Mouse (Mus musculus): ENCODE data around the gene Pla2g5. TPM values are rescaled to one million over a fixed set of nuclear protein-coding genes. Genes with fewer than 3 reads are reported as not detected.

Gene Pla2g5
- polyA plus RNA-seq, 1 experiment from 2014 or later = 0.42 TPM

DNA sequence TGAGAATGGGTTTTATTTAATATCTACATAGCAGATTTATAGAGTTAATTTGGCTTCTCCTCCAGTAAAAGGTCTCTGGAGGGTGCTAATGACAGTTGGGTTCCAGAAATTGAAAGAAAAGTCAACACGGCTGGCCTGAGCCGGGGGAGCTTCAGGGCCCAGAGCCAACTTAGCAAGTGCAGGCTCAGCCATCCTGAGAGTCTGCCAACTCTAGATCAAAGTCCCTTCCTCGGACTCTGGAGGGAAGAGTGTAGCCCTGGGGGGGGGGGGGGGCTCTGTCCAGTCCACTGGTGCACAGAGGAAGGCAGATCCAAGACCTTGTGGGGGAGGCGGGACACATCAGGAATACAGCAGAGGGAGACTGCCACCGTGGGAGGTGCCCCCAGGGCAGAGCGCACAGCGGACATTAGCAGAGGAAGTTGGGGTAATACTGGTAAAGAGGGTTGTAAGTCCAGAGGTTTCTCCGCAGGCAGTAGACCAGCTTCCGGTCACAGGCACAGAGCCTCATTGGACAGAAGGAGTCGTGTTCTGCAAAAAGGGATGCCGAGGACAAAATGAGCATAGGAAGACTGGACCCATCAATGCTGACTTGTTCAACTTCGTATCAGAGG is 63.0 kb downstream of the Pla2g5 start:
- H3K36me3 ChIP-seq (ENCODE audit: control insufficient read depth, insufficient read depth, low read length) = no peaks in the 10 kb centered on the region
- H3K4me1 ChIP-seq (replicated peaks; ENCODE audit: control insufficient read depth, insufficient read depth, low read length) = peaks cover 4% of the 10 kb centered on the region; the same call in 1 of the 2 replicates
- H3K4me3 ChIP-seq (ENCODE audit: low read depth, low read length) = no peak overlapping the region
- ATAC-seq (replicated peaks; ENCODE audit: low FRiP score, low TSS enrichment, low read depth) = no peak
- H3K27me3 ChIP-seq (replicated peaks; ENCODE audit: control insufficient read depth, insufficient read depth, low read length) = no peaks in the 10 kb centered on the region
- WGBS = 70% methylated on average over 12 of the region's 12 CpGs
- no peak overlapping the region for H3K27ac ChIP-seq (ENCODE audit: low read depth)
- H3K9ac ChIP-seq (ENCODE audit: low read length) = no peak overlapping the region
- H3K4me2 ChIP-seq (ENCODE audit: low read length) = no peak overlapping the region
- no peak for DNase-seq (ENCODE audit: low spot score)
- H3K9me3 ChIP-seq (ENCODE audit: control insufficient read depth, low read length) = peaks cover 2% of the 10 kb centered on the region; the same call in 1 of the 2 replicates

DNA sequence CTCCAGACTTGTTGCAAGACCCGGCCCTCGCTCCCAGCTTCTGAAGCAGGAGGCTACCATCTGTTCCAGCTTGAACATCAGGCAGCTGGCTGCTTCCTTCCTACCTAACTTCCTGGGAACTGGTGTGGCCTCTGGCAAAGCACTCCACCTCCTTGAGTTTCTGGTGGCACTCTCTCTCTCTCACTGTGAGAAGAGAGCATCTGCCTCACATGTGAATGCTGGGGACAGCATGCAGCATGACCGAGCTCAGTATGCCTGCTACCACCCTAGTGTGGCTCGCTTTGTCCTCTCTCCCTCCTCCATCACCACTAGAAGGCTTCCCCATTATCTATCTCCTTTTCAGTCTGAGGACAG is 66.1 kb downstream of the Pla2g5 start:
- Histone ChIP-seq H3K27ac (ENCODE audit: low read depth) (no peak overlapping the region), H3K4me2 (ENCODE audit: low read length) (no peak overlapping the region), H3K9ac (ENCODE audit: low read length) (no peak overlapping the region), H3K27me3 (replicated peaks; ENCODE audit: control insufficient read depth, insufficient read depth, low read length) (no peaks in the 10 kb centered on the region), H3K4me1 (replicated peaks; ENCODE audit: control insufficient read depth, insufficient read depth, low read length) (peaks cover 4% of the 10 kb centered on the region; the same call in 1 of the 2 replicates), H3K36me3 (ENCODE audit: control insufficient read depth, insufficient read depth, low read length) (no peaks in the 10 kb centered on the region), H3K4me3 (ENCODE audit: low read depth, low read length) (no peak overlapping the region), H3K9me3 (ENCODE audit: control insufficient read depth, low read length) (peaks cover 4% of the 10 kb centered on the region; the same call in 1 of the 2 replicates)
- WGBS = 57% methylated on average over 4 of the region's 4 CpGs
- DNase-seq (ENCODE audit: low spot score) = no peak
- ATAC-seq (replicated peaks; ENCODE audit: low FRiP score, low TSS enrichment, low read depth) = no peak

GRCm38 (mm10) chr4:138796513-138797216 is 66.6 kb downstream of the Pla2g5 start:
- H3K9me3 ChIP-seq (ENCODE audit: control insufficient read depth, low read length) = peaks cover 4% of the 10 kb centered on the region; the same call in 1 of the 2 replicates
- no peak overlapping the region for H3K4me3 ChIP-seq (ENCODE audit: low read depth, low read length)
- no peaks in the 10 kb centered on the region for H3K27me3 ChIP-seq (replicated peaks; ENCODE audit: control insufficient read depth, insufficient read depth, low read length)
- peaks cover 4% of the 10 kb centered on the region; the same call in 1 of the 2 replicates for H3K4me1 ChIP-seq (replicated peaks; ENCODE audit: control insufficient read depth, insufficient read depth, low read length)
- DNase-seq (ENCODE audit: low spot score) (no peak), ATAC-seq (replicated peaks; ENCODE audit: low FRiP score, low TSS enrichment, low read depth) (no peak)
- H3K4me2 ChIP-seq (ENCODE audit: low read length) = no peak overlapping the region
- H3K27ac ChIP-seq (ENCODE audit: low read depth) = no peak overlapping the region
- no peak overlapping the region for H3K9ac ChIP-seq (ENCODE audit: low read length)
- 31% methylated on average over 6 of the region's 6 CpGs for WGBS
- no peaks in the 10 kb centered on the region for H3K36me3 ChIP-seq (ENCODE audit: control insufficient read depth, insufficient read depth, low read length)

GRCm38 (mm10) chr4:138794344-138794743 is 68.9 kb downstream of the Pla2g5 start:
- Histone ChIP-seq H3K9ac (ENCODE audit: low read length) (no peak overlapping the region), H3K27me3 (replicated peaks; ENCODE audit: control insufficient read depth, insufficient read depth, low read length) (no peaks in the 10 kb centered on the region), H3K9me3 (ENCODE audit: control insufficient read depth, low read length) (peaks cover 4% of the 10 kb centered on the region; the same call in 1 of the 2 replicates), H3K27ac (ENCODE audit: low read depth) (no peak overlapping the region), H3K4me1 (replicated peaks; ENCODE audit: control insufficient read depth, insufficient read depth, low read length) (peaks cover 4% of the 10 kb centered on the region; the same call in 1 of the 2 replicates), H3K36me3 (ENCODE audit: control insufficient read depth, insufficient read depth, low read length) (no peaks in the 10 kb centered on the region), H3K4me2 (ENCODE audit: low read length) (no peak overlapping the region), H3K4me3 (ENCODE audit: low read depth, low read length) (no peak overlapping the region)
- no peak for DNase-seq (ENCODE audit: low spot score)
- no peak for ATAC-seq (replicated peaks; ENCODE audit: low FRiP score, low TSS enrichment, low read depth)
- WGBS = 86% methylated on average over 6 of the region's 6 CpGs

- peak; percentile 67 for DNase-seq (ENCODE audit: low spot score)
- Histone ChIP-seq H3K9ac (ENCODE audit: low read length) (no peak overlapping the region), H3K4me3 (ENCODE audit: low read depth, low read length) (no peak overlapping the region), H3K36me3 (ENCODE audit: control insufficient read depth, insufficient read depth, low read length) (no peaks in the 10 kb centered on the region), H3K27me3 (replicated peaks; ENCODE audit: control insufficient read depth, insufficient read depth, low read length) (no peaks in the 10 kb centered on the region), H3K4me2 (ENCODE audit: low read length) (no peak overlapping the region), H3K9me3 (ENCODE audit: control insufficient read depth, low read length) (peaks cover 4% of the 10 kb centered on the region; the same call in 1 of the 2 replicates), H3K27ac (ENCODE audit: low read depth) (no peak overlapping the region), H3K4me1 (replicated peaks; ENCODE audit: control insufficient read depth, insufficient read depth, low read length) (peaks cover 4% of the 10 kb centered on the region; the same call in 1 of the 2 replicates)
- 54% methylated on average over 2 of the region's 2 CpGs for WGBS
- no peak for ATAC-seq (replicated peaks; ENCODE audit: low FRiP score, low TSS enrichment, low read depth)
These were observed 70.0 kb downstream of the Pla2g5 start for GRCm38 (mm10) chr4:138793276-138793675.

- WGBS = 24% methylated on average over 9 of the region's 9 CpGs
- no peak overlapping the region for H3K4me3 ChIP-seq (ENCODE audit: low read depth, low read length)
- H3K36me3 ChIP-seq (ENCODE audit: control insufficient read depth, insufficient read depth, low read length) = no peaks in the 10 kb centered on the region
- no peaks in the 10 kb centered on the region for H3K27me3 ChIP-seq (replicated peaks; ENCODE audit: control insufficient read depth, insufficient read depth, low read length)
- H3K9ac ChIP-seq (ENCODE audit: low read length) = no peak overlapping the region
- no peak overlapping the region for H3K27ac ChIP-seq (ENCODE audit: low read depth)
- no peak overlapping the region for H3K4me2 ChIP-seq (ENCODE audit: low read length)
- no peak for DNase-seq (ENCODE audit: low spot score)
- no peak for ATAC-seq (replicated peaks; ENCODE audit: low FRiP score, low TSS enrichment, low read depth)
- peaks cover 4% of the 10 kb centered on the region; the same call in 1 of the 2 replicates for H3K9me3 ChIP-seq (ENCODE audit: control insufficient read depth, low read length)
- peaks cover 4% of the 10 kb centered on the region; the same call in 1 of the 2 replicates for H3K4me1 ChIP-seq (replicated peaks; ENCODE audit: control insufficient read depth, insufficient read depth, low read length)
These were observed 70.7 kb downstream of the Pla2g5 start for GRCm38 (mm10) chr4:138792599-138792998.

- Histone ChIP-seq H3K4me1 (replicated peaks; ENCODE audit: control insufficient read depth, insufficient read depth, low read length) (no peaks in the 10 kb centered on the region), H3K4me3 (ENCODE audit: low read depth, low read length) (no peak overlapping the region), H3K27me3 (replicated peaks; ENCODE audit: control insufficient read depth, insufficient read depth, low read length) (no peaks in the 10 kb centered on the region), H3K9ac (ENCODE audit: low read length) (no peak overlapping the region), H3K4me2 (ENCODE audit: low read length) (no peak overlapping the region), H3K9me3 (ENCODE audit: control insufficient read depth, low read length) (peaks cover 4% of the 10 kb centered on the region; the same call in 1 of the 2 replicates), H3K36me3 (ENCODE audit: control insufficient read depth, insufficient read depth, low read length) (no peaks in the 10 kb centered on the region), H3K27ac (ENCODE audit: low read depth) (no peak overlapping the region)
- 55% methylated on average over 6 of the region's 6 CpGs for WGBS
- DNase-seq (ENCODE audit: low spot score) = no peak
- no peak for ATAC-seq (replicated peaks; ENCODE audit: low FRiP score, low TSS enrichment, low read depth)
These were observed 71.8 kb downstream of the Pla2g5 start for GRCm38 (mm10) chr4:138791452-138791851.

DNA sequence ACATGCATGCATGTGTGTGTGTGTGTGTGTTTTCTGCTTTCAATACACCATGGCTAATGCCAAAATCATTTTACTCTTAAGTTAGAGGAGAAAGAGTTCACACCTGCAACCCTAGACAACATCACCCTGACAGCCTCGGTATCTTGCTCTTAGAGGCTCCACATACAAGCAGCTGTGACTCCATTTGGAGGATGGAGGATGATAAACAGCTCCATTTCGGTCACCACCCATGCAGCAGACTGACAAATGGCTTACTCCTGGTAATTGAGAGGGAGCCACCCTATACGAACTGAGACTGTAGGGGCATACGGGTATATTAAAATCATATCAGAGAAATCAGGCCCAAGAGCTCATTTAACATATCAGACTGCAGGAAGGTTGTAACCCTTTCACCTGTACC is 74.9 kb downstream of the Pla2g5 start:
- H3K4me1 ChIP-seq (replicated peaks; ENCODE audit: control insufficient read depth, insufficient read depth, low read length) = no peaks in the 10 kb centered on the region
- no peaks in the 10 kb centered on the region for H3K27me3 ChIP-seq (replicated peaks; ENCODE audit: control insufficient read depth, insufficient read depth, low read length)
- H3K36me3 ChIP-seq (ENCODE audit: control insufficient read depth, insufficient read depth, low read length) = no peaks in the 10 kb centered on the region
- no peak overlapping the region for H3K9ac ChIP-seq (ENCODE audit: low read length)
- DNase-seq (ENCODE audit: low spot score) (no peak), ATAC-seq (replicated peaks; ENCODE audit: low FRiP score, low TSS enrichment, low read depth) (no peak)
- no peak overlapping the region for H3K27ac ChIP-seq (ENCODE audit: low read depth)
- H3K4me3 ChIP-seq (ENCODE audit: low read depth, low read length) = no peak overlapping the region
- H3K4me2 ChIP-seq (ENCODE audit: low read length) = no peak overlapping the region
- H3K9me3 ChIP-seq (ENCODE audit: control insufficient read depth, low read length) = no peaks in the 10 kb centered on the region
- WGBS = 77% methylated on average over 4 of the region's 4 CpGs
